Mouse (Mus musculus) neural tube, embryonic 14.5 days (tissue): ENCODE measurements around the gene Fam69b. TPM values are rescaled to one million over a fixed set of nuclear protein-coding genes. Genes with fewer than 3 reads are reported as not detected.
A peak's percentile ranks its signal among the peaks of the same experiment; 100 is the strongest.

Source experiments
- microRNA counts: library from miRNA; unstranded; fragments of <30 nt; microRNA quantifications from one replicate; lab custom pipeline; 2016
- microRNA-seq: library from miRNA; unstranded; fragments of <30 nt; microRNA quantifications from one replicate; pipeline ENCODE4, GENCODE M21; 2016
- polyA plus RNA-seq: library from polyadenylated mRNA; unstranded; fragments of >200 nt; fragmentation: Nextera tagmentation; extraction: Ambion mirVana; gene quantifications from 2 replicates; pipeline ENCODE4 v1.2.1, GENCODE M21; 2014

The Fam69b gene
- polyA plus RNA-seq, 1 experiment from 2014 or later: 139 TPM

MicroRNAs encoded within 50 kb of the gene (microRNA counts, 519-probe panel; counts per million panel counts)
- microRNA mmu-miR-126-3p (lab: Ali Mortazavi, UCI) (6,022 counts per million, percentile 88 among the panel's probes with 10 or more counts), microRNA mmu-miR-126-5p (lab: Ali Mortazavi, UCI) (4,071 counts per million, percentile 45 among the panel's probes with 10 or more counts)

Small RNA genes within 50 kb of the gene (microRNA-seq; reads per million reads assigned to microRNA genes)
- gene Mir126a (not detected), gene Mir126b (not detected)

Other genes starting within 250 kb of the Fam69b start
- 30.9 and 32.4 TPM in 2 replicates for gene Snapc4, start 247.8 kb upstream of the Fam69b start, polyA plus RNA-seq
- 147 and 152 TPM in 2 replicates for gene Entr1, start 239.1 kb upstream of the Fam69b start, polyA plus RNA-seq
- 76.4 and 92.1 TPM in 2 replicates for gene Pmpca, start 239.1 kb upstream of the Fam69b start, polyA plus RNA-seq
- gene Inpp5e, start 219.3 kb upstream of the Fam69b start, polyA plus RNA-seq: 21.3 and 24.4 TPM in 2 replicates
- gene Sec16a, start 183.2 kb upstream of the Fam69b start, polyA plus RNA-seq: 27.2 and 35.2 TPM in 2 replicates
- 20.8 and 26.6 TPM in 2 replicates for gene Notch1, start 111.8 kb upstream of the Fam69b start, polyA plus RNA-seq
- gene Egfl7, start 48.4 kb upstream of the Fam69b start, polyA plus RNA-seq: 37.4 and 64.3 TPM in 2 replicates
- gene Gm20532, start 41.8 kb upstream of the Fam69b start, polyA plus RNA-seq: not detected in 2 replicates
- gene Agpat2, start 24.0 kb upstream of the Fam69b start, polyA plus RNA-seq: 2.7 and 4.1 TPM in 2 replicates
- gene Lcn4, start 42.8 kb downstream of the Fam69b start, polyA plus RNA-seq: not detected in 2 replicates
- gene Abo, start 236.5 kb downstream of the Fam69b start, polyA plus RNA-seq: not detected in 2 replicates